Mouse (Mus musculus) small intestine, adult 2 months (tissue): ENCODE data around the gene Dnajc25. TPM values are rescaled to one million over a fixed set of nuclear protein-coding genes. Genes with fewer than 3 reads are reported as not detected.
A peak's percentile ranks its signal among the peaks of the same experiment; 100 is the strongest.

Experiments used
- H3K27ac ChIP-seq: fragments of 200-500 bp; 2 replicates; pipeline ENCODE4 v1.5.1; 2012; ENCODE audit warnings: low read depth, low read length, control low read depth, inconsistent platforms; ENCODE audit not compliant: insufficient read depth
- H3K27me3 ChIP-seq: fragments of 200-500 bp; 2 replicates; pipeline ENCODE4 v1.6.1; 2012; ENCODE audit warnings: mild to moderate bottlenecking, moderate library complexity, low read length, inconsistent platforms; ENCODE audit not compliant: control insufficient read depth, insufficient read depth
- H3K36me3 ChIP-seq: fragments of 200-500 bp; 2 replicates; pipeline ENCODE4 v1.6.1; 2012; ENCODE audit warnings: mild to moderate bottlenecking, low read length, control low read depth, inconsistent platforms; ENCODE audit not compliant: control insufficient read depth, insufficient read depth
- H3K4me1 ChIP-seq: fragments of 200-500 bp; 2 replicates; pipeline ENCODE4 v1.6.1; 2012; ENCODE audit warnings: low read length, inconsistent platforms, mixed read lengths; ENCODE audit not compliant: control insufficient read depth, insufficient read depth, insufficient read length
- H3K4me3 ChIP-seq: fragments of 200-500 bp; 2 replicates; pipeline ENCODE4 v1.5.1; 2012; ENCODE audit warnings: low read depth, mild to moderate bottlenecking, control low read depth, inconsistent platforms, low read length, moderate library complexity
- CTCF ChIP-seq: fragments of 200-500 bp; IDR thresholded peaks from 2 replicates; pipeline ENCODE4 v1.5.1; 2012; ENCODE audit warnings: low read depth, mild to moderate bottlenecking, control low read depth, inconsistent platforms, low read length, moderate library complexity, mixed read lengths; ENCODE audit not compliant: insufficient replicate concordance, insufficient read length; ENCODE audit errors: extremely low read depth
- POLR2A ChIP-seq: fragments of 200-500 bp; IDR thresholded peaks from 2 replicates; pipeline ENCODE4 v1.6.1; 2012; ENCODE audit warnings: low read depth, mild to moderate bottlenecking, control low read depth, inconsistent platforms, low read length, moderate library complexity
- WGBS: fragments of 180-500 bp; shearing (Covaris S2); methylation state at CpG from one replicate; pipeline ENCODE4 v1.1.7; 2018; 5-methylcytosine and 5-hydroxymethylcytosine counted together
- polyA plus RNA-seq: library from polyadenylated mRNA; depleted of rRNA; stranded (reverse); fragments of >200 nt; gene quantifications from 2 replicates; pipeline ENCODE4 v1.2.3, GENCODE M21; 2012

The Dnajc25 gene
- polyA plus RNA-seq, 1 experiment, result 4.2 TPM

GRCm38 (mm10) chr4:58992195-58992594 is 2.7 kb upstream of the Dnajc25 start:
- no peak overlapping the region; the same call in 1 of the 2 replicates for H3K27ac ChIP-seq
- no peaks in the 10 kb centered on the region for H3K36me3 ChIP-seq
- H3K4me1 ChIP-seq, result peaks cover 34% of the 10 kb centered on the region
- H3K4me3 ChIP-seq, result no peak overlapping the region
- WGBS, result 31% methylated on average over 5 of the region's 5 CpGs
- no peaks in the 10 kb centered on the region for H3K27me3 ChIP-seq
- TF ChIP-seq CTCF (no peak), POLR2A (no peak)

- Histone ChIP-seq H3K4me3 (peak overlapping the region; percentile 42), H3K36me3 (no peaks in the 10 kb centered on the region), H3K27ac (peak overlapping the region; percentile 95), H3K27me3 (no peaks in the 10 kb centered on the region), H3K4me1 (peaks cover 36% of the 10 kb centered on the region; the same call in 1 of the 2 replicates)
- TF ChIP-seq CTCF (no peak), POLR2A (no peak)
- 34% methylated on average over 8 of the region's 8 CpGs for WGBS
Measured at GRCm38 (mm10) chr4:58995251-58995693, 410 bp downstream of the Dnajc25 start.

GRCm38 (mm10) chr4:58997081-58997480 is 2.2 kb downstream of the Dnajc25 start:
- Histone ChIP-seq H3K4me1 (peaks cover 36% of the 10 kb centered on the region; the same call in 1 of the 2 replicates), H3K27ac (peak overlapping the region; percentile 92), H3K36me3 (no peaks in the 10 kb centered on the region), H3K4me3 (no peak overlapping the region), H3K27me3 (no peaks in the 10 kb centered on the region)
- 37% methylated on average over 5 of the region's 5 CpGs for WGBS
- TF ChIP-seq POLR2A (no peak), CTCF (no peak)

- Histone ChIP-seq H3K36me3 (no peaks in the 10 kb centered on the region), H3K4me3 (no peak overlapping the region), H3K4me1 (peaks cover 24% of the 10 kb centered on the region), H3K27ac (peak overlapping the region; percentile 72), H3K27me3 (no peaks in the 10 kb centered on the region)
- WGBS, result 34% methylated on average over 1 of the region's 1 CpGs
- no peak for TF ChIP-seq CTCF
- TF ChIP-seq POLR2A, result no peak
Measured at GRCm38 (mm10) chr4:58998688-58999087, 3.8 kb downstream of the Dnajc25 start.

GRCm38 (mm10) chr4:58999686-59000085 is 4.8 kb downstream of the Dnajc25 start:
- Histone ChIP-seq H3K36me3 (no peaks in the 10 kb centered on the region), H3K27ac (no peak overlapping the region), H3K4me1 (peaks cover 20% of the 10 kb centered on the region), H3K27me3 (no peaks in the 10 kb centered on the region), H3K4me3 (no peak overlapping the region)
- TF ChIP-seq POLR2A, result no peak
- TF ChIP-seq CTCF, result peak; percentile 91; the same call in 1 of the 2 replicates
- 1% methylated on average over 2 of the region's 2 CpGs for WGBS

GRCm38 (mm10) chr4:59000614-59001013 is 5.8 kb downstream of the Dnajc25 start:
- Histone ChIP-seq H3K27ac (no peak overlapping the region), H3K36me3 (no peaks in the 10 kb centered on the region), H3K27me3 (no peaks in the 10 kb centered on the region), H3K4me1 (peaks cover 18% of the 10 kb centered on the region), H3K4me3 (no peak overlapping the region)
- peak; percentile 54; the same call in 1 of the 2 replicates for TF ChIP-seq CTCF
- no peak for TF ChIP-seq POLR2A
- WGBS, result 4% methylated on average over 2 of the region's 2 CpGs

- peaks cover 9% of the 10 kb centered on the region for H3K4me1 ChIP-seq
- H3K36me3 ChIP-seq, result no peaks in the 10 kb centered on the region
- TF ChIP-seq POLR2A (peak; percentile 74; the same call in 1 of the 2 replicates), CTCF (no peak)
- peak within 1 kb of the TSS; percentile 82 for H3K4me3 ChIP-seq
- H3K27me3 ChIP-seq, result no peaks in the 10 kb centered on the region
- H3K27ac ChIP-seq, result peak within 1 kb of the TSS; percentile 51
- WGBS, result under 1% methylated on average over 73 of the region's 89 CpGs
Measured at GRCm38 (mm10) chr4:59002948-59003805, 8.3 kb downstream of the Dnajc25 start, which contains the start of gene Gm20503. Gene Gm20503 (plus strand): TSS chr4:59003210.
